Mouse (Mus musculus) liver, adult 2 months (tissue): ENCODE results near the gene Sys1.

ENCODE experiments used
- CTCF ChIP-seq: fragments of 200-500 bp; IDR thresholded peaks from 2 replicates; pipeline ENCODE4 v1.5.1; 2011; ENCODE audit warnings: low read depth, low read length, control low read depth
- POLR2A ChIP-seq: fragments of 200-500 bp; IDR thresholded peaks from 2 replicates; pipeline ENCODE4 v1.6.1; 2011; ENCODE audit warnings: low read length, control low read depth; ENCODE audit not compliant: insufficient read depth; ENCODE audit errors: extremely low read depth

- no peak for TF ChIP-seq CTCF
- TF ChIP-seq POLR2A = no peak
Measured at GRCm38 (mm10) chr2:164513389-164513788, 56.6 kb downstream of the Sys1 start.
